Mouse (Mus musculus): ENCODE measurements around the gene Hras. TPM values are rescaled to one million over a fixed set of nuclear protein-coding genes. Genes with fewer than 3 reads are reported as not detected.

The Hras gene
- polyA plus RNA-seq, 2 experiments = 66.8 to 84.4 TPM

GRCm38 (mm10) chr7:141221249-141222125 is 27.7 kb upstream of the Hras start:
- Histone ChIP-seq H3K4me3 (ENCODE audit: insufficient read depth in 1 of 2, low read depth in 2 of 2, low read length in 2 of 2) (peak overlapping the region; percentile 73 to 78), H3K27ac (peak overlapping the region; percentile 81), H3K27me3 (ENCODE audit: control insufficient read depth, insufficient read depth, low read length) (no peaks in the 10 kb centered on the region), H3K36me3 (replicated peaks; ENCODE audit: control insufficient read depth, insufficient read depth, low read depth) (peaks cover 6% of the 10 kb centered on the region; the same call in 1 of the 2 replicates), H3K9me3 (ENCODE audit: control insufficient read depth, low read length) (no peaks in the 10 kb centered on the region), H3K4me2 (ENCODE audit: low read depth) (peak overlapping the region; percentile 85), H3K9ac (replicated peaks) (peak overlapping the region; percentile 84), H3K4me1 (replicated peaks; ENCODE audit: control insufficient read depth in 2 of 2, insufficient read depth in 2 of 2, low read length in 1 of 2) (peaks cover 17 to 32% of the 10 kb centered on the region in 2 experiments)
- ATAC-seq (ENCODE audit: insufficient read depth) (peak; percentile 96), DNase-seq (ENCODE audit: low read depth in 3 of 3, low spot score in 3 of 3) (peak; percentile 98 to 99 (median 99))
- WGBS (ENCODE audit: insufficient replicate concordance) = 9% methylated on average over 42 of the region's 44 CpGs
- peak; percentile 56 for TF ChIP-seq CTCF (IDR thresholded peaks at IDR 0.05; ENCODE audit: low read depth)
- peak; percentile 57 for TF ChIP-seq EP300 (IDR thresholded peaks at IDR 0.05; ENCODE audit: low read depth)

GRCm38 (mm10) chr7:141220377-141220776 is 26.6 kb upstream of the Hras start:
- Histone ChIP-seq H3K36me3 (replicated peaks; ENCODE audit: control insufficient read depth, insufficient read depth, low read depth) (peaks cover 6% of the 10 kb centered on the region; the same call in 1 of the 2 replicates), H3K4me2 (ENCODE audit: low read depth) (peak overlapping the region; percentile 85), H3K4me3 (ENCODE audit: insufficient read depth in 1 of 2, low read depth in 2 of 2, low read length in 2 of 2) (peak overlapping the region; percentile 73 to 78; a peak in 3 of 4 replicates), H3K27me3 (ENCODE audit: control insufficient read depth, insufficient read depth, low read length) (no peaks in the 10 kb centered on the region), H3K4me1 (replicated peaks; ENCODE audit: control insufficient read depth in 2 of 2, insufficient read depth in 2 of 2, low read length in 1 of 2) (peaks cover 19 to 33% of the 10 kb centered on the region in 2 experiments), H3K9ac (replicated peaks) (peak overlapping the region; percentile 84), H3K27ac (peak overlapping the region; percentile 43), H3K9me3 (ENCODE audit: control insufficient read depth, low read length) (no peaks in the 10 kb centered on the region)
- TF ChIP-seq CTCF (IDR thresholded peaks at IDR 0.05; ENCODE audit: low read depth) = no peak
- no peak for TF ChIP-seq EP300 (IDR thresholded peaks at IDR 0.05; ENCODE audit: low read depth)
- DNase-seq (ENCODE audit: low read depth in 3 of 3, low spot score in 3 of 3) (no peak), ATAC-seq (ENCODE audit: insufficient read depth) (no peak)
- 71% methylated on average over 1 of the region's 1 CpGs for WGBS (ENCODE audit: insufficient replicate concordance)

GRCm38 (mm10) chr7:141219558-141220099 is 25.8 kb upstream of the Hras start:
- H3K27ac ChIP-seq = peak overlapping the region; percentile 22
- H3K4me2 ChIP-seq (ENCODE audit: low read depth) = no peak overlapping the region; the same call in 1 of the 2 replicates
- H3K27me3 ChIP-seq (ENCODE audit: control insufficient read depth, insufficient read depth, low read length) = no peaks in the 10 kb centered on the region
- DNase-seq (ENCODE audit: low read depth in 3 of 3, low spot score in 3 of 3) = no peak
- WGBS (ENCODE audit: insufficient replicate concordance) = 83% methylated on average over 1 of the region's 1 CpGs
- no peak overlapping the region for H3K9ac ChIP-seq (replicated peaks)
- peaks cover 6% of the 10 kb centered on the region; the same call in 1 of the 2 replicates for H3K36me3 ChIP-seq (replicated peaks; ENCODE audit: control insufficient read depth, insufficient read depth, low read depth)
- peaks cover 25 to 40% of the 10 kb centered on the region in 2 experiments for H3K4me1 ChIP-seq (replicated peaks; ENCODE audit: control insufficient read depth in 2 of 2, insufficient read depth in 2 of 2, low read length in 1 of 2)
- ATAC-seq (ENCODE audit: insufficient read depth) = no peak
- TF ChIP-seq EP300 (IDR thresholded peaks at IDR 0.05; ENCODE audit: low read depth) = no peak
- TF ChIP-seq CTCF (IDR thresholded peaks at IDR 0.05; ENCODE audit: low read depth) = no peak
- H3K9me3 ChIP-seq (ENCODE audit: control insufficient read depth, low read length) = no peaks in the 10 kb centered on the region
- H3K4me3 ChIP-seq (ENCODE audit: insufficient read depth in 1 of 2, low read depth in 2 of 2, low read length in 2 of 2) = no peak overlapping the region

GRCm38 (mm10) chr7:141218557-141219133 is 24.8 kb upstream of the Hras start:
- 75% methylated on average over 5 of the region's 5 CpGs for WGBS (ENCODE audit: insufficient replicate concordance)
- peak overlapping the region; percentile 22; the same call in 1 of the 2 replicates for H3K27ac ChIP-seq
- no peak overlapping the region for H3K4me2 ChIP-seq (ENCODE audit: low read depth)
- TF ChIP-seq CTCF (IDR thresholded peaks at IDR 0.05; ENCODE audit: low read depth) (no peak), EP300 (IDR thresholded peaks at IDR 0.05; ENCODE audit: low read depth) (no peak)
- no peak overlapping the region for H3K4me3 ChIP-seq (ENCODE audit: insufficient read depth in 1 of 2, low read depth in 2 of 2, low read length in 2 of 2)
- H3K4me1 ChIP-seq (replicated peaks; ENCODE audit: control insufficient read depth in 2 of 2, insufficient read depth in 2 of 2, low read length in 1 of 2) = peaks cover 30 to 50% of the 10 kb centered on the region in 2 experiments
- DNase-seq (ENCODE audit: low read depth in 3 of 3, low spot score in 3 of 3) (no peak), ATAC-seq (ENCODE audit: insufficient read depth) (no peak)
- peaks cover 6% of the 10 kb centered on the region; the same call in 1 of the 2 replicates for H3K36me3 ChIP-seq (replicated peaks; ENCODE audit: control insufficient read depth, insufficient read depth, low read depth)
- H3K27me3 ChIP-seq (ENCODE audit: control insufficient read depth, insufficient read depth, low read length) = no peaks in the 10 kb centered on the region
- no peaks in the 10 kb centered on the region for H3K9me3 ChIP-seq (ENCODE audit: control insufficient read depth, low read length)
- H3K9ac ChIP-seq (replicated peaks) = no peak overlapping the region

Data from liver, embryonic 14.5 days (tissue).